Mouse (Mus musculus): ENCODE measurements around the gene Ppargc1a. TPM values are rescaled to one million over a fixed set of nuclear protein-coding genes. Genes with fewer than 3 reads are reported as not detected.

Ppargc1a gene
- polyA plus RNA-seq, 1 experiment, result 23.0 TPM

DNA sequence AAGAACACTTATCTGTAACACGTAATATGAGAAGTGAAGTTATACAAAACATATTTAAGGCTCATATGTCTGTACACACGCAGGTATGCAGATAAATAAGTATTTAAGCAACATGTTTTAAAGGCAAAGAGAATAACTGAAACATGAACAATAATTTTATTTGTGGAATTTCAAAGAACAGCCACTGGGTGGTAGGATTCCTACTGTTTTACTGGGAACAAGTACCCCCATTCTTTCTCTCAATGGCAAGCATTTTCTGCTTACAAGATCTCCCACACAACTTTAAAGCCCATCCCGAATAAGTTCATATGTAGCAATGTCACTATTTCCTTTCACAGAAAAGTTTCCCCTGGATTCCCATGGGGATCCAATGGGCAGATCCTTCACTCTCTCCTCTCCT, 46.7 kb downstream of the Ppargc1a start:
- 70% methylated on average over 3 of the region's 3 CpGs for WGBS
- Histone ChIP-seq H3K27ac (ENCODE audit: insufficient read depth, low read depth, low read length) (no peak overlapping the region), H3K4me1 (ENCODE audit: control insufficient read depth, insufficient read depth, low read length) (peaks cover 9% of the 10 kb centered on the region), H3K36me3 (ENCODE audit: control insufficient read depth, insufficient read depth, low read length) (no peaks in the 10 kb centered on the region), H3K27me3 (replicated peaks; ENCODE audit: control insufficient read depth, insufficient read depth, low read length) (no peaks in the 10 kb centered on the region), H3K4me3 (ENCODE audit: insufficient read depth, low read depth, low read length) (no peak overlapping the region)
- no peak for TF ChIP-seq POLR2A (IDR thresholded peaks at IDR 0.05; ENCODE audit: low read depth, low read length)
- TF ChIP-seq CTCF (conservative IDR thresholded peaks at IDR 0.05; ENCODE audit: insufficient read depth, insufficient read length, low read depth, low read length), result no peak
- no peak for DNase-seq

DNA sequence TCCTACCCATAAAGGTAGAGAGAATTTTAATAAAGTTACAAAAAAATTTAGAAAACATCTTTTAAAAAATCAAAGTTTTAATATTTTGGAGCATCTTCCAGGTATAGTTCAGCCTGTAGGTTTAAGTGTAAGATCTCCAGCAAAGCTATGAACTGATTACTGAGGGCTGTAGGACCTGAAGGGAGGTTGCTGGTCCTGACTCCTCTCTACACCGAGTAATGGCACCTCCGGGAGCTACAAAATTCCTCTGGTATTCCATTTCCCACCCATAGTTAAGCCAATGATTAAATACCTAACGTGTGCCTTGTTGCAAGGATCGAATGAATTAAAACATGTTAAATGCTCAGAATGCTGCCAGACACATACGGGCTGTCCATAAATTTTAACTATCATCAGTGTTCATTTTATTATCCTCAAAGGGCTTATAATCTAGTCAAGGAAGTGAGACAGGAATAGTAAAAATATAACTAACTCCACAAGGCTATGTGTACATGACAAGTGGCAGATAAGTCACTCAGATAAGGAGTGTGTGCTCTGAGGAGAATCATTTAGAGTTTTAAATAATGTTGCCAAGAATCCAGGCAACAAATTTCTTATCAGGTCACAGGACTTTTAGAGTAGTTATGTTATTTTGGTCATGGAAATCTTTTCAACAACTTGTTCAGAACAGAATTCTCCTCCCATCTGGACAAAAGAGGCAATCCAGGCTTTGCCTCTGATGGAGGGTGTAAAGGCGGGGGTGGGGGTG, 49.9 kb downstream of the Ppargc1a start:
- no peak for TF ChIP-seq CTCF (conservative IDR thresholded peaks at IDR 0.05; ENCODE audit: insufficient read depth, insufficient read length, low read depth, low read length)
- no peaks in the 10 kb centered on the region for H3K36me3 ChIP-seq (ENCODE audit: control insufficient read depth, insufficient read depth, low read length)
- H3K27me3 ChIP-seq (replicated peaks; ENCODE audit: control insufficient read depth, insufficient read depth, low read length), result no peaks in the 10 kb centered on the region
- 50% methylated on average over 6 of the region's 6 CpGs for WGBS
- no peak for DNase-seq
- no peak overlapping the region for H3K4me3 ChIP-seq (ENCODE audit: insufficient read depth, low read depth, low read length)
- peaks cover 4% of the 10 kb centered on the region; the same call in 1 of the 2 replicates for H3K4me1 ChIP-seq (ENCODE audit: control insufficient read depth, insufficient read depth, low read length)
- no peak overlapping the region for H3K27ac ChIP-seq (ENCODE audit: insufficient read depth, low read depth, low read length)

DNA sequence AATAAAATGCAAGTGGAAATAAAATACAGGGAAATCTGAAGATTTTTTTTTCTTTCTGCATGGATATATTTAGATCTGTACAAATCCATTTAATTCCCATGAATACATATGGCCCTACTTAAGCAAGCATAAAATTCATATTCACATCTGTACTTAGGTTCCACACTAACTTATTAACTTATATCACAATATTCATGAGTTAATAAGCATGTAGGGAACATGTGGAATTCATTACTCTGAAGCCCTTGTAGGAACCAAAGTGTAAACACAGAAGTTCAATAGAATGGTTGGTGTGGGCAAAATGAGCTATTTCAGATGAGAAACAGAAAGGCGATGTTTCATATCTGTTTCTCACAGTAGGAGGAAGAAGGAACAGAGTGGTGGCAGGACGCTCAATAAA, 62.9 kb downstream of the Ppargc1a start:
- Histone ChIP-seq H3K27me3 (replicated peaks; ENCODE audit: control insufficient read depth, insufficient read depth, low read length) (no peaks in the 10 kb centered on the region), H3K36me3 (ENCODE audit: control insufficient read depth, insufficient read depth, low read length) (no peaks in the 10 kb centered on the region), H3K4me1 (ENCODE audit: control insufficient read depth, insufficient read depth, low read length) (peaks cover 8% of the 10 kb centered on the region; the same call in 1 of the 2 replicates), H3K4me3 (ENCODE audit: insufficient read depth, low read depth, low read length) (no peak overlapping the region), H3K27ac (ENCODE audit: insufficient read depth, low read depth, low read length) (no peak overlapping the region)
- DNase-seq, result no peak
- TF ChIP-seq CTCF (conservative IDR thresholded peaks at IDR 0.05; ENCODE audit: insufficient read depth, insufficient read length, low read depth, low read length) (no peak), POLR2A (IDR thresholded peaks at IDR 0.05; ENCODE audit: low read depth, low read length) (no peak)
- 86% methylated on average over 2 of the region's 2 CpGs for WGBS

DNA sequence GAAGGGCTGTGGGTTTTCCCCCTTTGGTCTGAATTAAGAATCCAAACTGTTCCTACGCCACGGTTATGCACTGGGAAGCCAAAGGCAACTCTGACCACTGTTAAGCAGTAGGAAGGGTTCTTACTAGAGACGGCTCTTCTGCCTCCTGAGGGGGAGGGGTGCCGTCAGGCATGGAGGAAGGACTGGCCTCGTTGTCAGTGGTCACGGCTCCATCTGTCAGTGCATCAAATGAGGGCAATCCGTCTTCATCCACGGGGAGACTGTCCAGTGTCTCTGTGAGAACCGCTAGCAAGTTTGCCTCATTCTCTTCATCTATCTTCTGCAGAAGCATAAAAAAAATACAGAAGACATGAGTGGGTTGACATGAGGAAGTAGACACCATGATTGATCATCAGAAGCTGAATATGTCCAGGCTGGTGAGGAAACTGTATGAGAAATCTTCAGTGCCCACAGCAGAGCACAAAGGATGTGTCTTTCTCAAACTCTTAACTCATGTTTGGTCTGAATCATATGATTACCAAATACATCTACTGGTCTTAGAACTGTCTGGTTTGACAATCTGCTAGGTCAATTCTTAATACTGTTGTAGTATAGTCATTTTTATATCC, 69.5 kb downstream of the Ppargc1a start:
- DNase-seq, result no peak
- H3K4me1 ChIP-seq (ENCODE audit: control insufficient read depth, insufficient read depth, low read length), result peaks cover 3% of the 10 kb centered on the region; the same call in 1 of the 2 replicates
- no peak for TF ChIP-seq POLR2A (IDR thresholded peaks at IDR 0.05; ENCODE audit: low read depth, low read length)
- TF ChIP-seq CTCF (conservative IDR thresholded peaks at IDR 0.05; ENCODE audit: insufficient read depth, insufficient read length, low read depth, low read length), result no peak
- 44% methylated on average over 9 of the region's 9 CpGs for WGBS
- H3K27ac ChIP-seq (ENCODE audit: insufficient read depth, low read depth, low read length), result no peak overlapping the region
- no peaks in the 10 kb centered on the region for H3K27me3 ChIP-seq (replicated peaks; ENCODE audit: control insufficient read depth, insufficient read depth, low read length)
- H3K36me3 ChIP-seq (ENCODE audit: control insufficient read depth, insufficient read depth, low read length), result peaks cover 2% of the 10 kb centered on the region
- H3K4me3 ChIP-seq (ENCODE audit: insufficient read depth, low read depth, low read length), result no peak overlapping the region

DNA sequence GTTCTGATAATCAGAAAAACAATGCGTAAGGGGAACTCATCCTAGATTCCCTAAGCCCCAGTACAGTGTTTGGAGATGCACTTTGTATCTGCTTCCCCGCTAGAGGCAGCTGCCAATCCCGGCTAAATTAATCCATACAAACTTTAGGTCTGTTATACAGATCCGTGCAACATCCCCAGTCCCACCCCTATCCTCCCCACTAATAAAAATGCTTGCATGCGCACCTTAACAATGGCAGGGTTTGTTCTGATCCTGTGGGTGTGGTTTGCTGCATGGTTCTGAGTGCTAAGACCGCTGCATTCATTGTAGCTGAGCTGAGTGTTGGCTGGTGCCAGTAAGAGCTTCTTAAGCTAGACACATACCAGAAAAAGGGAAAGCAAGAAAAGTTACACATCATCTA, 72.1 kb downstream of the Ppargc1a start:
- TF ChIP-seq POLR2A (IDR thresholded peaks at IDR 0.05; ENCODE audit: low read depth, low read length), result no peak
- TF ChIP-seq CTCF (conservative IDR thresholded peaks at IDR 0.05; ENCODE audit: insufficient read depth, insufficient read length, low read depth, low read length), result no peak
- no peaks in the 10 kb centered on the region for H3K27me3 ChIP-seq (replicated peaks; ENCODE audit: control insufficient read depth, insufficient read depth, low read length)
- 78% methylated on average over 6 of the region's 6 CpGs for WGBS
- no peak for DNase-seq
- H3K4me1 ChIP-seq (ENCODE audit: control insufficient read depth, insufficient read depth, low read length), result no peaks in the 10 kb centered on the region
- no peak overlapping the region for H3K4me3 ChIP-seq (ENCODE audit: insufficient read depth, low read depth, low read length)
- no peak overlapping the region for H3K27ac ChIP-seq (ENCODE audit: insufficient read depth, low read depth, low read length)
- H3K36me3 ChIP-seq (ENCODE audit: control insufficient read depth, insufficient read depth, low read length), result peaks cover 2% of the 10 kb centered on the region

DNA sequence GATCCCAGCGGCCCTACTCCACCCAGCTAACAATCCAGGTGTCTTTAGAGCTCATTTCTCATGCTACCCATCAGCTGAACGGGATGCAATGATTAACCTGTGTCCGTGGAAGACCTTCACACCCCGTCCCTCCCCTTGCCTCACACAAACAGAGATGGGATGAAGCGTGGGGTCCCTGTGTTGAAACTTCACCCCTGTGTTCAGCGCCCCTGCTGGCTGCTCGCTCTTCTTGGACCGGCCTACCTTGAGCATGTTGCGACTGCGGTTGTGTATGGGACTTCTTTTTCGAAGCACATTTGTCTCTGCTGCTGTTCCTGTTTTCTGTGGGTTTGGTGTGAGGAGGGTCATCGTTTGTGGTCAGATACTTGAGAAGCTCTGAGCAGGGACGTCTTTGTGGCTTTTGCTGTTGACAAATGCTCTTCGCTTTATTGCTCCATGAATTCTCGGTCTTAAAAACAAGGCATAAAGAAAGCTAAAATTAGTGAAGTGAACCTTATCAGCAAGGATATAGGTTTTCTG, 73.1 kb downstream of the Ppargc1a start:
- no peak for DNase-seq
- no peak for TF ChIP-seq CTCF (conservative IDR thresholded peaks at IDR 0.05; ENCODE audit: insufficient read depth, insufficient read length, low read depth, low read length)
- peaks cover 2% of the 10 kb centered on the region for H3K36me3 ChIP-seq (ENCODE audit: control insufficient read depth, insufficient read depth, low read length)
- H3K27ac ChIP-seq (ENCODE audit: insufficient read depth, low read depth, low read length), result no peak overlapping the region
- no peaks in the 10 kb centered on the region for H3K27me3 ChIP-seq (replicated peaks; ENCODE audit: control insufficient read depth, insufficient read depth, low read length)
- H3K4me1 ChIP-seq (ENCODE audit: control insufficient read depth, insufficient read depth, low read length), result no peaks in the 10 kb centered on the region
- no peak overlapping the region for H3K4me3 ChIP-seq (ENCODE audit: insufficient read depth, low read depth, low read length)
- 50% methylated on average over 15 of the region's 15 CpGs for WGBS

DNA sequence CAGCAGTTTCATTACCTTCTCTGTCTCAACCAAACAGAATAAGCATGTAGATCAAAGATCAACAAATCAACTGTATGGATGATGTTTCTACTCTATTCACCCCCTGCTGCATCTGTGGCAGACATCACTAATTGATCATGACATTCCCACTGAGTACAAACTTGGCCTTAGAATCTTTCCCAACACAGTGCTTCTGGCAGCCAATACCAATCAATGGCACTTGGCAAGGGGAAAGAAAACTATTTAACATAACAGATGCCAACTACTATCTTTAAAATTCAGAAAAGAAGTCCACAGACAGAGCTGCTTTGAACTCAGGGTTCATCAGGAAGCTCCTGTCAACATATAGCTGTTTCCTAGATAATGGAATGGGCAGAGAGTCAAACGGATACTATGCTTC, 83.8 kb downstream of the Ppargc1a start:
- WGBS, result 76% methylated on average over 1 of the region's 1 CpGs
- no peak for DNase-seq
- H3K27me3 ChIP-seq (replicated peaks; ENCODE audit: control insufficient read depth, insufficient read depth, low read length), result no peaks in the 10 kb centered on the region
- no peaks in the 10 kb centered on the region; the same call in none of the 2 replicates for H3K36me3 ChIP-seq (ENCODE audit: control insufficient read depth, insufficient read depth, low read length)
- no peak overlapping the region for H3K4me3 ChIP-seq (ENCODE audit: insufficient read depth, low read depth, low read length)
- no peaks in the 10 kb centered on the region; the same call in 1 of the 2 replicates for H3K4me1 ChIP-seq (ENCODE audit: control insufficient read depth, insufficient read depth, low read length)
- no peak for TF ChIP-seq POLR2A (IDR thresholded peaks at IDR 0.05; ENCODE audit: low read depth, low read length)
- no peak for TF ChIP-seq CTCF (conservative IDR thresholded peaks at IDR 0.05; ENCODE audit: insufficient read depth, insufficient read length, low read depth, low read length)
- H3K27ac ChIP-seq (ENCODE audit: insufficient read depth, low read depth, low read length), result no peak overlapping the region

Data from kidney, adult 2 months (tissue).